Mouse (Mus musculus) MEL (cell line): ENCODE results near the gene Nckipsd. TPM values are rescaled to one million over a fixed set of nuclear protein-coding genes. Genes with fewer than 3 reads are reported as not detected.

Source experiments
- DNase-seq: peaks from one replicate; pipeline ENCODE4 v3.0.0; 2011; ENCODE audit warnings: low read depth, low spot score
- H3K27ac ChIP-seq: 2 replicates; pipeline ENCODE4 v1.5.1; 2012; ENCODE audit warnings: low read depth, mild to moderate bottlenecking, control low read depth, low read length, moderate library complexity; ENCODE audit not compliant: control insufficient read depth
- H3K27me3 ChIP-seq, 2 experiments: fragments of 150-350 bp in 1 of 2; sonication (generic) in 1 of 2; 2 replicates each; pipeline ENCODE4 v1.6.1; 2012; ENCODE audit warnings: low read length in 2 of 2, mild to moderate bottlenecking in 2 of 2, improper control_type of control experiment in 1 of 2, moderate library complexity in 1 of 2; ENCODE audit not compliant: insufficient read depth in 2 of 2, control insufficient read depth in 1 of 2
- H3K36me3 ChIP-seq, 2 experiments: 2 replicates each; pipeline ENCODE4 v1.6.1; 2012 to 2014; ENCODE audit warnings: low read length in 2 of 2, improper control_type of control experiment in 1 of 2, inconsistent platforms in 1 of 2, mild to moderate bottlenecking in 1 of 2; ENCODE audit not compliant: insufficient read depth in 2 of 2, control insufficient read depth in 1 of 2
- H3K4me1 ChIP-seq, 2 experiments: fragments of 150-350 bp in 1 of 2; sonication (generic) in 1 of 2; 2 replicates each; pipeline ENCODE4 v1.6.1; 2012; ENCODE audit warnings: low read length in 2 of 2, improper control_type of control experiment in 1 of 2, mild to moderate bottlenecking in 1 of 2; ENCODE audit not compliant: insufficient read depth in 2 of 2, control insufficient read depth in 1 of 2
- H3K4me3 ChIP-seq, 2 experiments: fragments of 150-350 bp in 1 of 2; sonication (generic) in 1 of 2; 2 replicates each; pipeline ENCODE4 v1.5.1; 2012; ENCODE audit warnings: low read depth in 2 of 2, low read length in 2 of 2, mild to moderate bottlenecking in 2 of 2, moderate library complexity in 2 of 2, control low read depth in 1 of 2, improper control_type of control experiment in 1 of 2; ENCODE audit not compliant: control insufficient read depth in 1 of 2, insufficient read depth in 1 of 2
- H3K79me2 ChIP-seq: 2 replicates; pipeline ENCODE4 v1.6.1; 2012; ENCODE audit warnings: mild to moderate bottlenecking, low read length, moderate library complexity; ENCODE audit not compliant: control insufficient read depth, poor library complexity, insufficient read depth
- H3K9ac ChIP-seq: 2 replicates; pipeline ENCODE4 v1.6.1; 2012; ENCODE audit warnings: low read depth, mild to moderate bottlenecking, control low read depth, low read length, moderate library complexity; ENCODE audit not compliant: control insufficient read depth, poor library complexity, severe bottlenecking
- H3K9me3 ChIP-seq: fragments of 150-350 bp; sonication (generic); replicated peaks from 2 replicates; pipeline ENCODE4 v1.6.1; 2012; ENCODE audit warnings: mild to moderate bottlenecking, low read length, improper control_type of control experiment, moderate library complexity; ENCODE audit not compliant: insufficient read depth
- BHLHE40 ChIP-seq: IDR thresholded peaks from 2 replicates; pipeline ENCODE4 v1.6.1; 2012; ENCODE audit warnings: low read depth, mild to moderate bottlenecking, inconsistent platforms, low read length, improper control_type of control experiment, borderline replicate concordance
- CHD2 ChIP-seq: IDR thresholded peaks from 2 replicates; pipeline ENCODE4 v1.6.1; 2011; ENCODE audit warnings: low read length, improper control_type of control experiment
- E2F4 ChIP-seq: IDR thresholded peaks from 2 replicates; pipeline ENCODE4 v1.6.1; 2011; ENCODE audit warnings: low read depth, low read length, improper control_type of control experiment, borderline replicate concordance
- EP300 ChIP-seq, 2 experiments: IDR thresholded peaks; 2 replicates each; pipeline ENCODE4 v1.6.1; 2011; ENCODE audit warnings: improper control_type of control experiment in 2 of 2, low read length in 2 of 2, low read depth in 1 of 2, mild to moderate bottlenecking in 1 of 2
- ETS1 ChIP-seq: IDR thresholded peaks from 2 replicates; pipeline ENCODE4 v1.6.1; 2012; ENCODE audit warnings: low read depth, mild to moderate bottlenecking, inconsistent platforms, low read length, improper control_type of control experiment, moderate library complexity
- GABPA ChIP-seq: IDR thresholded peaks from 2 replicates; pipeline ENCODE4 v1.6.1; 2012; ENCODE audit warnings: low read depth, mild to moderate bottlenecking, inconsistent platforms, low read length, improper control_type of control experiment, moderate library complexity
- GATA1 ChIP-seq: IDR thresholded peaks from 2 replicates; pipeline ENCODE4 v1.6.1; 2011; ENCODE audit warnings: low read depth, low read length, improper control_type of control experiment
- HCFC1 ChIP-seq: IDR thresholded peaks from 2 replicates; pipeline ENCODE4 v1.6.1; 2012; ENCODE audit warnings: low read depth, mild to moderate bottlenecking, inconsistent platforms, low read length, improper control_type of control experiment, moderate library complexity
- MAX ChIP-seq: IDR thresholded peaks from 2 replicates; pipeline ENCODE4 v1.6.1; 2011; ENCODE audit warnings: low read length, improper control_type of control experiment
- MXI1 ChIP-seq: IDR thresholded peaks from 2 replicates; pipeline ENCODE4 v1.6.1; 2011; ENCODE audit warnings: mild to moderate bottlenecking, low read depth, low read length, improper control_type of control experiment
- MYB ChIP-seq: IDR thresholded peaks from 2 replicates; pipeline ENCODE4 v1.6.1; 2011; ENCODE audit warnings: mild to moderate bottlenecking, low read depth, low read length, improper control_type of control experiment
- MYC ChIP-seq: IDR thresholded peaks from 2 replicates; pipeline ENCODE4 v1.6.1; 2011; ENCODE audit warnings: low read depth, mild to moderate bottlenecking, low read length, improper control_type of control experiment, moderate library complexity
- NELFE ChIP-seq: IDR thresholded peaks from 2 replicates; pipeline ENCODE4 v1.6.1; 2011; ENCODE audit warnings: low read depth, low read length, improper control_type of control experiment
- POLR2A ChIP-seq, 2 experiments: IDR thresholded peaks; 2 replicates each; pipeline ENCODE4 v1.6.1; 2011 to 2012; ENCODE audit warnings: low read length in 2 of 2, mild to moderate bottlenecking in 2 of 2, control low read depth in 1 of 2, improper control_type of control experiment in 1 of 2, low read depth in 1 of 2, moderate library complexity in 1 of 2; ENCODE audit not compliant: control insufficient read depth in 1 of 2, insufficient read depth in 1 of 2, poor library complexity in 1 of 2
- POLR2AphosphoS2 ChIP-seq: IDR thresholded peaks from 2 replicates; pipeline ENCODE4 v1.6.1; 2011; ENCODE audit warnings: low read length, improper control_type of control experiment
- RAD21 ChIP-seq: IDR thresholded peaks from 2 replicates; pipeline ENCODE4 v1.6.1; 2011; ENCODE audit warnings: mild to moderate bottlenecking, low read depth, low read length, improper control_type of control experiment
- RCOR1 ChIP-seq: IDR thresholded peaks from 2 replicates; pipeline ENCODE4 v1.6.1; 2012; ENCODE audit warnings: low read depth, mild to moderate bottlenecking, inconsistent platforms, low read length, improper control_type of control experiment
- TBP ChIP-seq: IDR thresholded peaks from 2 replicates; pipeline ENCODE4 v1.8.0; 2011; ENCODE audit warnings: low read depth, low read length, improper control_type of control experiment
- TCF12 ChIP-seq: IDR thresholded peaks from 2 replicates; pipeline ENCODE4 v1.6.1; 2014; ENCODE audit warnings: low read depth, mild to moderate bottlenecking, inconsistent platforms, low read length, improper control_type of control experiment, moderate library complexity
- UBTF ChIP-seq: IDR thresholded peaks from 2 replicates; pipeline ENCODE4 v1.6.1; 2012; ENCODE audit warnings: low read depth, mild to moderate bottlenecking, inconsistent platforms, low read length, improper control_type of control experiment, moderate library complexity, borderline replicate concordance; ENCODE audit not compliant: insufficient read depth
- USF2 ChIP-seq, 2 experiments: IDR thresholded peaks; 2 replicates each; pipeline ENCODE4 v1.6.1; 2011 to 2012; ENCODE audit warnings: improper control_type of control experiment in 2 of 2, low read length in 2 of 2, borderline replicate concordance in 1 of 2, inconsistent platforms in 1 of 2, low read depth in 1 of 2, mild to moderate bottlenecking in 1 of 2; ENCODE audit not compliant: insufficient read depth in 1 of 2
- ZC3H11A ChIP-seq: IDR thresholded peaks from 2 replicates; pipeline ENCODE4 v1.6.1; 2012; ENCODE audit warnings: low read depth, mild to moderate bottlenecking, inconsistent platforms, low read length, improper control_type of control experiment
- polyA plus RNA-seq, 2 experiments: library from polyadenylated mRNA; stranded (reverse) in 1 of 2; unstranded in 1 of 2; fragments of >175 nt in 1 of 2; fragments of >200 nt in 1 of 2; gene quantifications; 2 replicates each; pipeline versions ENCODE4 v1.2.1 to v1.2.4; 2012; ENCODE audit warnings: low replicate concordance in 2 of 2, low read depth in 1 of 2; ENCODE audit not compliant: insufficient read length in 2 of 2, insufficient read depth in 1 of 2, missing spikeins in 1 of 2
- total RNA-seq: library from RNA; depleted of rRNA; stranded (reverse); fragments of 300-350 nt; gene quantifications from 2 replicates; pipeline ENCODE4 v1.2.3, GENCODE M21; 2012

Nckipsd gene
- total and polyA plus RNA-seq, 3 experiments: 6.6 to 10.3 TPM; not detected in 1

GRCm38 (mm10) chr9:108777276-108777675 lies 30.9 kb upstream of the Nckipsd start:
- Histone ChIP-seq H3K27ac (no peak overlapping the region), H3K9ac (no peak overlapping the region), H3K36me3 (peaks cover 0 to 11% of the 10 kb centered on the region in 2 experiments; a peak in 2 of 4 replicates)

GRCm38 (mm10) chr9:108780959-108781358 lies 27.2 kb upstream of the Nckipsd start:
- peaks cover 0 to 21% of the 10 kb centered on the region in 2 experiments; a peak in 2 of 4 replicates for H3K36me3 ChIP-seq
- H3K4me3 ChIP-seq: no peak overlapping the region
- no peak overlapping the region for H3K27ac ChIP-seq
- DNase-seq: no peak
- H3K27me3 ChIP-seq: no peaks in the 10 kb centered on the region
- no peaks in the 10 kb centered on the region for H3K9me3 ChIP-seq
- H3K4me1 ChIP-seq: peaks cover 15 to 17% of the 10 kb centered on the region in 2 experiments
- TF ChIP-seq MYC (no peak), RAD21 (no peak), EP300 (IDR thresholded peaks at IDR 0.05; ENCODE audit: low read depth in 1 of 2, low read length in 2 of 2) (no peak), CHD2 (no peak), ETS1 (no peak), GABPA (no peak), POLR2AphosphoS2 (no peak), E2F4 (no peak), USF2 (IDR thresholded peaks at IDR 0.05; ENCODE audit: borderline replicate concordance in 1 of 2, insufficient read depth in 1 of 2, low read depth in 1 of 2, low read length in 2 of 2) (no peak), GATA1 (no peak), HCFC1 (no peak), RCOR1 (no peak), MYB (no peak), TCF12 (no peak), UBTF (no peak), NELFE (no peak), POLR2A (IDR thresholded peaks at IDR 0.05; ENCODE audit: control insufficient read depth in 1 of 2, insufficient read depth in 1 of 2, low read depth in 1 of 2, low read length in 2 of 2, poor library complexity in 1 of 2) (no peak)
- H3K9ac ChIP-seq: no peak overlapping the region
- H3K79me2 ChIP-seq: peaks cover 16% of the 10 kb centered on the region

More at GRCm38 (mm10) chr9:108777276-108777675, 30.9 kb upstream of the Nckipsd start:
- peaks cover 0 to 4% of the 10 kb centered on the region in 2 experiments; a peak in 3 of 4 replicates for H3K27me3 ChIP-seq
- no peaks in the 10 kb centered on the region for H3K9me3 ChIP-seq
- H3K4me1 ChIP-seq: peaks cover 9 to 17% of the 10 kb centered on the region in 2 experiments
- TF ChIP-seq TBP (no peak), BHLHE40 (no peak), E2F4 (no peak), GATA1 (peak; percentile 26; the same call in 1 of the 2 replicates), MXI1 (no peak), RAD21 (no peak), ETS1 (peak; percentile 59; the same call in 1 of the 2 replicates), MAX (no peak), ZC3H11A (no peak)
- no peak overlapping the region for H3K4me3 ChIP-seq
- peak; percentile 50 for DNase-seq
- no peaks in the 10 kb centered on the region for H3K79me2 ChIP-seq
